Mouse (Mus musculus) spleen, adult 2 months (tissue): ENCODE results near the gene 2900026A02Rik.

Source experiments
- CTCF ChIP-seq: fragments of 200-500 bp; IDR thresholded peaks from 2 replicates; pipeline ENCODE4 v1.5.1; 2011; ENCODE audit warnings: mild to moderate bottlenecking, inconsistent platforms; ENCODE audit not compliant: insufficient read depth, insufficient read length, insufficient replicate concordance; ENCODE audit errors: extremely low read depth
- POLR2A ChIP-seq: fragments of 200-500 bp; IDR thresholded peaks from 2 replicates; pipeline ENCODE4 v1.6.1; 2011; ENCODE audit warnings: low read depth, low read length, inconsistent platforms

GRCm38 (mm10) chr5:113265637-113266036 lies 44.6 kb upstream of the 2900026A02Rik start:
- TF ChIP-seq CTCF = no peak
- TF ChIP-seq POLR2A = no peak
